Mouse (Mus musculus): ENCODE data around the gene Tppp. TPM values are rescaled to one million over a fixed set of nuclear protein-coding genes. Genes with fewer than 3 reads are reported as not detected.

The Tppp gene
- polyA plus RNA-seq, 1 experiment from 2014 or later = 5.3 TPM

GRCm38 (mm10) chr13:74071714-74072113 is 62.5 kb downstream of the Tppp start:
- Histone ChIP-seq H3K9ac (ENCODE audit: low read length) (no peak overlapping the region), H3K4me3 (ENCODE audit: control insufficient read depth in 1 of 2, insufficient read depth in 1 of 2, low read depth in 1 of 2, low read length in 2 of 2) (no peak overlapping the region), H3K36me3 (ENCODE audit: control insufficient read depth, insufficient read depth, low read length) (no peaks in the 10 kb centered on the region), H3K27me3 (ENCODE audit: control insufficient read depth, insufficient read depth, low read length) (no peaks in the 10 kb centered on the region), H3K27ac (replicated peaks in 1 of 2; ENCODE audit: control insufficient read depth in 1 of 2, insufficient read depth in 1 of 2, low read depth in 2 of 2, low read length in 2 of 2) (no peak overlapping the region), H3K4me2 (ENCODE audit: low read length) (no peak overlapping the region), H3K9me3 (ENCODE audit: control insufficient read depth, low read length) (no peaks in the 10 kb centered on the region), H3K4me1 (ENCODE audit: control insufficient read depth in 2 of 2, insufficient read depth in 2 of 2, low read length in 2 of 2) (no peaks in the 10 kb centered on the region)
- ATAC-seq (ENCODE audit: insufficient number of reproducible peaks, insufficient read depth, low FRiP score, low read depth) = no peak
- 63% methylated on average over 3 of the region's 3 CpGs for WGBS

DNA sequence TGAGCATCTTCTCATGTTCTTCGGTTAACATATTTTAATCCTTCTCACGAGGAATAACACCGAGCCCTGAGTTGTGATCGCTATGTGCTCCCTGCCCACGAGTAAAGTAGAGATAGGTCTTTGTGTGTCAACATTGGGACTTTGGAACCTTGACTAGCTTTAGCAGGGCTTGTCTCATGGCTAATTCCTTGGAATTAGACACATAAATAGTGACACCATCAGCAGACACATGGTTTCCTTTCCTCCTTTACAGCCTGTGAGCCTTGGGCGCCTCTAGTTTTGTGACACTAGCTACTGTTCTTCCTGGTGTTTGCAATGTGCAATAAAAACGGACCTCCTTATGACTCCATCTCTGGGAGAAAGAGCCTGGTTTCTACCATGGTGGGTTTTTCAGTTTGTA is 64.2 kb downstream of the Tppp start:
- Histone ChIP-seq H3K27me3 (ENCODE audit: control insufficient read depth, insufficient read depth, low read length) (no peaks in the 10 kb centered on the region), H3K4me3 (ENCODE audit: control insufficient read depth in 1 of 2, insufficient read depth in 1 of 2, low read depth in 1 of 2, low read length in 2 of 2) (no peak overlapping the region), H3K27ac (replicated peaks in 1 of 2; ENCODE audit: control insufficient read depth in 1 of 2, insufficient read depth in 1 of 2, low read depth in 2 of 2, low read length in 2 of 2) (no peak overlapping the region), H3K4me2 (ENCODE audit: low read length) (no peak overlapping the region), H3K9ac (ENCODE audit: low read length) (no peak overlapping the region), H3K36me3 (ENCODE audit: control insufficient read depth, insufficient read depth, low read length) (no peaks in the 10 kb centered on the region), H3K4me1 (ENCODE audit: control insufficient read depth in 2 of 2, insufficient read depth in 2 of 2, low read length in 2 of 2) (no peaks in the 10 kb centered on the region), H3K9me3 (ENCODE audit: control insufficient read depth, low read length) (no peaks in the 10 kb centered on the region)
- 84% methylated on average over 7 of the region's 7 CpGs for WGBS
- ATAC-seq (ENCODE audit: insufficient number of reproducible peaks, insufficient read depth, low FRiP score, low read depth) = no peak

Other genes with a start within 250 kb of the Tppp start
- gene Nkd2, start 161.8 kb upstream of the Tppp start, polyA plus RNA-seq (2014; fragmentation: Nextera tagmentation; extraction: Ambion mirVana) = 2.4 and 3.3 TPM in 2 replicates
- gene Trip13, start 71.6 kb upstream of the Tppp start, polyA plus RNA-seq (2014; fragmentation: Nextera tagmentation; extraction: Ambion mirVana) = 27.7 and 27.9 TPM in 2 replicates
- 37.1 and 38.6 TPM in 2 replicates for gene Brd9, start 71.6 kb upstream of the Tppp start, polyA plus RNA-seq (2014; fragmentation: Nextera tagmentation; extraction: Ambion mirVana)
- not detected in 2 replicates for gene Zdhhc11, start 45.6 kb upstream of the Tppp start, polyA plus RNA-seq (2014; fragmentation: Nextera tagmentation; extraction: Ambion mirVana)
- 10.6 and 12.3 TPM in 2 replicates for gene Cep72, start 52.9 kb downstream of the Tppp start, polyA plus RNA-seq (2014; fragmentation: Nextera tagmentation; extraction: Ambion mirVana)
- 0.08 and 0.30 TPM in 2 replicates for gene Slc9a3, start 112.0 kb downstream of the Tppp start, polyA plus RNA-seq (2014; fragmentation: Nextera tagmentation; extraction: Ambion mirVana)
- 64.2 and 64.9 TPM in 2 replicates for gene Exoc3, start 199.3 kb downstream of the Tppp start, polyA plus RNA-seq (2014; fragmentation: Nextera tagmentation; extraction: Ambion mirVana)